Mouse (Mus musculus) liver, adult 2 months (tissue): ENCODE results near the gene Drap1.

Source experiments
- CTCF ChIP-seq: fragments of 200-500 bp; IDR thresholded peaks from 2 replicates; pipeline ENCODE4 v1.5.1; 2011; ENCODE audit warnings: low read depth, low read length, control low read depth
- POLR2A ChIP-seq: fragments of 200-500 bp; IDR thresholded peaks from 2 replicates; pipeline ENCODE4 v1.6.1; 2011; ENCODE audit warnings: low read length, control low read depth; ENCODE audit not compliant: insufficient read depth; ENCODE audit errors: extremely low read depth

GRCm38 (mm10) chr19:5449673-5450072, 24.9 kb upstream of the Drap1 start:
- TF ChIP-seq CTCF = no peak
- no peak for TF ChIP-seq POLR2A
